Mouse (Mus musculus): ENCODE measurements at regions not wholly inside any gene's neighbourhood (a gene's known extent, or its start where the extent isn't known, plus 50 kb on each side); places are given as distances from the start of the nearest gene placed in this dataset.

DNA sequence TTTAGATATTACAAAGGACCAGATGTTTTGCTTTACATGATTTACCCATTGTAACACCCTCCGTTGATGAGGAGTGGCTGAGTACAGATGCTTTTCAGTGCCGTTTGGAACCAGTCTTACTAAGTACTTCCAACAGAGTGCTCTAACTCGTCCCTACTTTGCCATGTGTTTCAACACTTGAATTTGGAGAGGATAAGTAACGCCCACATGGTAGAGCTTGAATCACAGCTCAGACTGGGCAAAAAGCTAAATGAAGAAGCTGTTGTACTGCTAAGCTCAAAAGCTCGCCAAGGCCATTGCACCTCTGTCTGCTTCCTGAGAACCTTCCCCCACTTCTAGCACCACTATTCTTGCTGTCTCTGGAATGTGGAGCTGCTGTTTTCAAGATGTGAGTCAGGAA, 471.1 kb downstream of the Nfib start:
- in situ Hi-C loops (cut with MboI; ENCODE audit: low pct_unique_long_range_greater_than_20kb in 1 of 2, low sequenced_read_pairs in 2 of 2, unreplicated experiment in 1 of 2): no loop called here

DNA sequence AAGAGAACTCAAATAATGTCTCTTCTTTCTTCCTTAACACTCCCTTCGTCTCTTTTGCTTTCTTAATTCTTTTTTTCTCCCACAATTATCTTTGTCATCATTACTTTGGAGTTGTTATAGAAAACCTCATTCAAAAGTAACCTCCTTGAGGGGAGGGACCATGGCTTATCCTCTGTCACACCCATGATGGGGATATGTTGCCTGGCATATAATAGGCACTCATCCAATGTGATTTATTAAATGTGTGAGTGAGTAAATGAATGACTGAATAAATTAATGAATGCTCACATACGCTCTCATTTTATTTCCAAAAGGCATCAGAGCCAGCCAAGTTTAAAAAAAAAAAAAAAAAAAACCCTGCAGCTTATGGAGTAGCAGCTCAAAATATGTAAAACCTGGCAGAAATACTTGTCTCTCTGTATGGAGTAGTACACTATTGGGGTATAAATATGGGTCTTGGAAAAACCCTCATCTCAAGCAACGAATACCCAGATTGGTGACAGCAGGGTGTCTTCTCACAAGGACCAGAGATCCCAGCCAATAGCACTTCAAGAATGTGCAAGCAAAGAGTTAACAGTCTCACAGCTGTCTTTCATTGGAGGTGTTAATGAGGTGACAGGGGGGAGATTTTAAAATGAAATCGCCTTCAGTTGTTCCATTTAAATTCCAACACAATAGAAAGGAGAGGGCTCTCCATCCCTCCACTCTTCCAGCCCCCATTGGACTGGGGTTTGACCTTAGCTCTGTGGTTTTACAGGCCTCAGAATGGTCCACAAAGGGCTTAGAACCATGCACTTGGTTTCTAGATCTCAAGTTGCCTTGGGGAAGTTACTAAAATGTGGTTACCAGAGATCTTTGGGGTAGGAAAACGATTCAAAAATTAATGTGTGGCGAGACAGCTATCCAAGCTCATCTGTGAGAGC, 479.1 kb downstream of the Nfib start:
- in situ Hi-C loops (cut with MboI; ENCODE audit: low pct_unique_long_range_greater_than_20kb in 1 of 2, low sequenced_read_pairs in 2 of 2, unreplicated experiment in 1 of 2): no loop called here

DNA sequence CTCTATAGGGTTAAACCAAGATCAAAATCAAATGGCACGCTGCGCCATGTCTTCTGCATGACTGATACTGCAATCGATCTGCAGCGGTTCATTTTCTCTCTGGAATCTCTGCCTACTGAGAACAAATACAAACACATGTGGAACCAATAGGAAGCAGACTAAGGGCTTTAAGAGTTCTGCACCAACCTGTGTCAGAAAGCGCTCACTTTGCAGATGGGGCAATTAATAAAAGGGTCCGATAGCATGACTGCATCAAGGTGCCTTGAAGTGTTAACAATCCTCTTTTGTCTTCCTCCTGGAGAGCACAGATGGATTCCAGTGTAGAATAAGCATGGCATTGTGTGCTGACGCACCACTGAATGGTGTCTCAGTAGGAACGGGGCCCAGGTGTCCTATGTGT, 484.8 kb downstream of the Nfib start:
- in situ Hi-C loops (cut with MboI; ENCODE audit: low pct_unique_long_range_greater_than_20kb in 1 of 2, low sequenced_read_pairs in 2 of 2, unreplicated experiment in 1 of 2): no loop called here

DNA sequence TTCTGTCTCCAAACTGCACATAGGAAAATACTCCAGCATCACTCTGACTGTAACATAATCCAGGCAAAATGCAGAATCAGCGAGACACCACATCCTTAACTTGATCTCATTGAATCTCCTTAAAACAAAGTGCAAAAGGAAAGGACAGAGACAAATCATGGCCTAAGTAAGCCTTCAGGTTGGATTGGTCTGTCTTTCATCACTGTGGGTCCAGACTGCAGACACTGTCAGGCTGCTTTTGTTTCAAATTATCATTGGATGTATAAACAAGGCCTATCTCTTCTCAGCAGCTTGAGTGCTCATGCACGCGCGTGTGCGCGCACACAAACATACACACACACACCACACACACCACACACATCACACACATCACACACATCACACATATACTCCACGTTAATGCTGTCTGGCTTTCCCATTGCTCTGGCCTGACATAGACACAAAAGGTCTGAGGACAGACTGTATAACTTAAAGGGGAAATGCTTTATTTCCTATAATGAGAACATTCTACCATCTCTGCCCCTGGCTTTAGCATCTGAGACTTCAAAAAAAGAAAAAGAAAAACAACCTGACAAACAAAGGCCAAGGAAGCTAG, 485.3 kb downstream of the Nfib start:
- in situ Hi-C loops (cut with MboI; ENCODE audit: low pct_unique_long_range_greater_than_20kb in 1 of 2, low sequenced_read_pairs in 2 of 2, unreplicated experiment in 1 of 2): no loop called here

DNA sequence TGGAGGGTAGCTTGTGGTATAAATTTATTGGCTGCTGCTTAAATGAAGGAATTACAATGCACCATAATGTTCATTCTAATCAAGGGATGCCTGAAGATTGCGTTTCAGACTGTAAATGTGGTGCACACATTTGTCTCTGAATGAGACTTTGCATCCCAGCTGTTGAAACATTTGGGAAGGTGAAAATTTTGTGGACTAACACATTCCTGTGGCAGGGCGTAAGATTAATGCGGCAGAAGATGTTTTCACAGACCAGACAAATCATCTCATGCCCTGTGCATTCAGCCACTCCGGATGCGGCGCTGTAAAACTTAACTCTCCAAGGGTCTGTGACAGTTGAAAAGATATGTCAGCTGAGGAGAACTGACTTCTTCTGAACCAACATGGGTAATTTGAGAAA, 486.9 kb downstream of the Nfib start:
- in situ Hi-C loops (cut with MboI; ENCODE audit: low pct_unique_long_range_greater_than_20kb in 1 of 2, low sequenced_read_pairs in 2 of 2, unreplicated experiment in 1 of 2): no loop called here

DNA sequence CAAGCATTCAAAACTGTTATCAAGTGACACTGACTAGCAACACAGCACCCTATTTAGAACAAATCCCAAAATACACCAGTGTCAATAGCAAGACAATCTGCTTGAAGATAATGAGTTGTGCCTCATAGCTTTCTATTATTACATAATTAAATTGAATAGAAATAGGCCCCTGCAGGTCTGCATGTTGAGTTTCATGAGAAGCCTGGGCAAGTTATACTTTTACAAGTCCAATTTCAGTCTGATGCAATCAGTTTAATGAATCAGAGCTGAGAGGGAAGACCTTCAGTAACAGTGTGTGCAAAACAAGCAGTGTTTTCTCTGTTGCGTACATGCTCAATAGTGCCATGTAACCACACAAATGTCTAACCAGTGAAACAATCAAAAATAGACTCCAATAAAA, 498.5 kb downstream of the Nfib start:
- in situ Hi-C loops (cut with MboI; ENCODE audit: low pct_unique_long_range_greater_than_20kb in 1 of 2, low sequenced_read_pairs in 2 of 2, unreplicated experiment in 1 of 2): no loop called here

DNA sequence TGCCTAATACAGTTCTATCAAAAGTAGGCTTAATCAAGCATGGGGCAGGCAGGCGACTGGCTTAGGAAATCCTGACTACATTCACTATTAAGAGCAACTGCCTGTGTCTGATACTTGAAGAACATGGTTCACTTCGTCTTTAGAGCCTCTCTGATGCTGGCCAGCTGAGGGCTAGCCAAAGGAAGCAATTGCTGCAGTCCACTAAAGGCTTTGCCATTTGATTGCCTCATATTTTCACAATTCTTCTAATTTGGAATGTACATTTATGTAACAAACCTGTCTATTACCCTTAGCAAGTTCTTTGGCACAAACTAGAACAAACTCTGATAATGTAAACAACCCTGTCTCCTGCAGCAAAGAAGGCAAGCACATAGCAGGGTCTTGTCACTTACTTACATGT, 505.2 kb downstream of the Nfib start:
- in situ Hi-C loops (cut with MboI; ENCODE audit: low pct_unique_long_range_greater_than_20kb in 1 of 2, low sequenced_read_pairs in 2 of 2, unreplicated experiment in 1 of 2): no loop called here

DNA sequence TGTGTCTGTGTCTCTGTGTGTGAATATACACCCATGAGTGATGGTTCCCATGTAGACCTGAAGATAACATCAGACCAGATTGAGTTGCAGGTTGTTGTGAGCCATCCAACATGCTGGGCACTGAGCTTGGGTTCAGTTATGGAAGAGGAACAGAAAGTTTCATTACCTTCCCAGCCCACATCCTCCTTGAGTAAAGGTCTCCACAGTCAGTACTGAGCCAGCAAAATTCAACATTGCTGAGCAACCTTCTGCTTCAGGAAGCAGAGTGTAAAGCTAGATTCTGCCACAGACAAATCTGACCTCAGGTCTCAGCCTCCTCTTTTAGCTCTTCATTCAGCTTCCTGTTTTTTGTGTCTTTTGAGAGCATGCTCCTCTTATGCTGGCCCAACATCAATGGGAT, 506.4 kb downstream of the Nfib start:
- in situ Hi-C loops (cut with MboI; ENCODE audit: low pct_unique_long_range_greater_than_20kb in 1 of 2, low sequenced_read_pairs in 2 of 2, unreplicated experiment in 1 of 2): no loop called here

DNA sequence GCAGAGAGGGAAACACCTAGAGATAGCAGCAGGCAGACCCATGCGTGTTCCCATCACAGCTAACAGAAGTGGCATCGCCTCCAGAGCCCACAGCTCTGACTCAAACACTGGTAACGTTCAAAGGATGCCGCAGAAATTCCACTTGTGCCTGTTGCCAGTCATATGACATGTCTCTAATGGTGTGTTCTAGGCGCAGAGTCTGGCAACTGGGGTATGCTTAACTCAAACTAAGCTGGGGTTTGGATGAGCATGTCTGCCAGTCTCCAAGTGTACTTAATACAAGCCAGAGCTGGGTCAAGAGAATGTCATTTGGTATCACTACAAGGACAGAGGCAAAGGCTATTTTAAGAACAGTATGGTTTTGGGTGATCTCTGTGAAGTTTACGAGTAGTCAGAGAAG, 507.9 kb downstream of the Nfib start:
- in situ Hi-C loops (cut with MboI; ENCODE audit: low pct_unique_long_range_greater_than_20kb in 1 of 2, low sequenced_read_pairs in 2 of 2, unreplicated experiment in 1 of 2): no loop called here

DNA sequence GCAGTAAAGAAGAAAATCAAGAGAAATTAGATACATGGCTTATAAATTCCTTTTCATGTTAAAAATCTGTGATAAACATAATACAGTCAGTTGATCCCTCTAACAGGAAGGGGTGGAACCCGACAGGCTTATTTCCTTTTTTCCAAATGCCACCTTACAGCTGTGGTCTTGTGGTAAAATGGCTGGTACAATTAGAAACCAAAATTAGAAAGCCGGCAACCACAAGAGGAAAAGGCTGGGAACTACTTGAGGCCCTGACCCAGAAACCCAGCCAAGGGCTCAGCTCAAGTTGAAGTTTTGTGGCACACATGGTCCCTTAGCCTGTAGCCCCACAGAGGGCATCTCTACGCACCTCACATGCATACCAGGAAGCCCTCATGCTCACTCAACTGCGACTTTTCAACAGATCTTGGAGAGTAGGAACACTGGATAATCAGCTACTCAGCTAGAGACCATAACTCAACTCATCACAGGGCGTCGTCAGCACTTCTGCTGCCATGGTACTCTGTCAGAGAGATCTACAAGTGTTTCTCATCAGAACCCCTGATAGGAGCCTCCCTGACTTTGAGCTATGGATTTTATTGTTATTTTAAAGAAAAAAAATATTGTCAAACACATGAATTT, 509.4 kb downstream of the Nfib start:
- in situ Hi-C loops (cut with MboI; ENCODE audit: low pct_unique_long_range_greater_than_20kb in 1 of 2, low sequenced_read_pairs in 2 of 2, unreplicated experiment in 1 of 2): no loop called here

DNA sequence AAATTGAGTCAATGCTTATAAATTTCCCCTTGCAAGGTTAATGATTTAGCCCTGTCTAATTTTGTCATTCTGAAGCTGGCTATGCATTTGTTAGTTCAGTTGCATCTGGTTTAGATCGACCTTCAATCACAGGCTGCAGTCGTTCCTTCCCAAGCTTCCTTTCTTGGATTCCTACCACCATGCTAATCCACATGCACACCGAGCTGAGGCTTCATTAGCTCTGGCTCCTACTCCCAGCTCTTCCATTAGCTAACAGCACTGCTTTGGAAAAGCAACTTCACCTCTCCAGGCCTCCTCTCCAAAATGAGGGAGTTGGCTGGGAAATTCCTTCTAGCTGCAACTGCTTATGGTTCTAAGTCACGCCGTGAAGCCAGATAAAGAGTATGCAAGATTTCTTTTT, 511.6 kb downstream of the Nfib start:
- in situ Hi-C loops (cut with MboI; ENCODE audit: low pct_unique_long_range_greater_than_20kb in 1 of 2, low sequenced_read_pairs in 2 of 2, unreplicated experiment in 1 of 2): no loop called here

DNA sequence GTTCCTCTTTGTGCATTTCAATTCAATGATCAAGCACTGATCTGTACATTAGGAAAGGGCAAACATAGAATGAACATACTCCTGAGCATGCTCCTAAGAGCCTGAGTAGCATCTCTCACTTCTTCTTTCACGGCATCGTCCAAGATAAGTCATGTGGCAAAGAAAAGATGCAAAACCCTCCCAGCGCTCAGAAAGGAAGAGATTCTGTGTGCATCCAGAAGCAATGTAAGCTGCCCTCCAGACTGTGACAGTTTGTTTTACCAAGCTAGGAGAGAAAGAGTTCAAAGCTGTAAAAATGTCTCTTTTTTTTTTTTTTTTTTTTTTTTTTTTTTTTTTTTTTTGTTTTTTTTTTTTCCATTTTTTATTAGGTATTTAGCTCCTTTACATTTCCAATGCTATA, 518.7 kb downstream of the Nfib start:
- in situ Hi-C loops (cut with MboI; ENCODE audit: low pct_unique_long_range_greater_than_20kb in 1 of 2, low sequenced_read_pairs in 2 of 2, unreplicated experiment in 1 of 2): no loop called here

DNA sequence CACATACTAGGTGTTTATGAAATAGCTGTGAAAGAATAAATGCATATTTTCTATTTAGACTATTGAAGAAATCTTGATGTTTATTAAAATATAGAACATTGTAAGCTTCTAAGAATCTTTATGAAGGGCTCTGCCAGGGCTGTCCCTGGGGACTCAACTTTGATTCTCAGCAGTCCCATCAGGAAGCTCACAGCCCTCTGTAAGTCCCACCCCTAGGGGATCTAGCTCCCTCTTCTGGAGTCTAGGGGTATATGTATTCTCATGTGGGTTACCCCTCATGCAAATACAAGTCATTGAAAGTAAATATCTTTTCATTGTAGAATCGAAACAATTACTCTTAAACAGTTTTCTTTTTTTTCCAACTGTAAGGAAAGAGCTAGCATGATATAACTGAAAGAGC, 521.6 kb downstream of the Nfib start:
- in situ Hi-C loops (cut with MboI; ENCODE audit: low pct_unique_long_range_greater_than_20kb in 1 of 2, low sequenced_read_pairs in 2 of 2, unreplicated experiment in 1 of 2): no loop called here

DNA sequence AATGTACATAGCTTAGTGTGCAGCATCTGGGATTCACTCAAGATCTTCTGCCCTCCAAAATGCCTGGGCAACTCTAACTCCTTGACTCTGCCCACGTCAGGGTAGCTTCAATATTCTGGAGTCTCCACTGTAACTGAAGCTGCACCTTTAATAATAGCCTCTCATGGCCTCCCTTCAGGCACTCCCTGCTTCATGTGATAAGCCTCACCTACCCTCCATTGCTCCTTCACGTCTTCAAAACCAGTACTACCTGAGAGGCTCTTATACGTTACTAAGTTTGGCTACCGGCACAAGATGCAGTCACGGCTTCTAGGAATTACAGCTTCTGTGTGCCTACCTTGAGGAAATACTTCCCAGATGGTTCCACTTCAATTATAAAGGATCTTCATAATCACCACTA, 527.4 kb downstream of the Nfib start:
- in situ Hi-C loops (cut with MboI; ENCODE audit: low pct_unique_long_range_greater_than_20kb in 1 of 2, low sequenced_read_pairs in 2 of 2, unreplicated experiment in 1 of 2): no loop called here

DNA sequence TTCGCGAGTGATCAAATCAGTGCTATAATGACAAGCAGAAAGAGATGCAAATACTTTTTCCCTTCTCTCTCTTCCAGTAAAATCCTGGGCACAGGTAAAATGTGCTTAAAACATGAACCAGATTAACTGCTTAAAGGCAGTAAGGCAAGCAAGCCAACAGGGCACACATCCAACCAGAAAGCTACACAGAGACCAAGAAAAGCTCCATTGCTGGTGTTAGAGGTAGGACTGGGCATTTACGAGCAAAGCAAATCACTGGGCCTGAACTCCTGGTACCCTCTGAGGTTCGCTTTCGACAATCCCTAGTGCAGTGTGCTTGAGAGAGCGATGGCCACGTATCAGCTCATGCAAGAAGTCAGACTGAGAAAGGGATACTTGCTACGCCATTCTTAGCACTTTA, 528.8 kb downstream of the Nfib start:
- in situ Hi-C loops (cut with MboI; ENCODE audit: low pct_unique_long_range_greater_than_20kb in 1 of 2, low sequenced_read_pairs in 2 of 2, unreplicated experiment in 1 of 2): no loop called here

DNA sequence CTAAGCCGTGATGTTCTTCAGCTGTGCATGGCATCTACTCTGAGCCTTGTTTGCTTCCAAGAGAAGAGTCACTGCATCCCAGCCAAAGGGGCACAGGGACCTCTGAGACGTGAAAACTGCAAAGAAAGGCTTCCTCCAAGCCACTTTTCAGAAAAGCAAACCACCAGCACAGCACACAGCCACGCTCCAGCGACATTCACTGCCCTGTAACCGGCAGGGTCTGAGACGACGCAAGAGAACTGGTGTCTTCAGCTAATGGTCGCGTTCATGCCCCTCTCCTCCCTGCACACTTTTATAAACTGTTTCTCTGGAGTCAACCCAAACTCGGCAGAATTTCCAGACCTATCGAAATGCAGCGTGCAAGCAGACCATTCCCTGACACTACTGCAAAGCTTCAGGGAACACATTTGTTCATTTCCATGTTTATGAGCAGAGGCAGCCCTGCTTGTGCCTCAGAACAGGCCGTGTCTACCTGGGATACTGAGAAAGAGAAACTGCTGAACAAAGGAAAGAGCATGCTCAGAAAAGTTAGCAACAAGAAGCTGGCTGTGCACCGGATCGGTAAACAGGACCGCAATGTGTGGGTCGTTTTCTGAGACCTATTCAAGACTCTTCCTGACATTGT, 532.0 kb downstream of the Nfib start:
- in situ Hi-C loops (cut with MboI; ENCODE audit: low pct_unique_long_range_greater_than_20kb in 1 of 2, low sequenced_read_pairs in 2 of 2, unreplicated experiment in 1 of 2): no loop called here

DNA sequence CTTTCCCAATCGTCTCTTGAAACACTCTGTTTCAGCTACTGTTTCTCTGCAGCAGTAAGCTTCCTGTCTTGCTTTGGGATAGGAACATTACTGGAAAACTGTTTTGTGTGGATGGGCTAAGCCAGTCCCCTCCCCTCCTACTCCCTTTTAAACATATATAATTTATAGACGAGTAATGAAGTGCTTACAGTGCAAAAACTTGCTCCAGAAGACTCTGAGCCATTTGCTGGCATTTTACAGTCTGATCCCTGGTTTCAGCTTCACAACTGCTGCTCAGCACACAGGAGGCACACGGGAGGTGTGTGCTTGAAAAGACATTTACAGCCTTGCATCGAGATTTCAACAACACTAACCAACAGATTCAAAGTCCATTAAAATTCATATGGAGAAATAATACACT, 534.6 kb downstream of the Nfib start:
- in situ Hi-C loops (cut with MboI; ENCODE audit: low pct_unique_long_range_greater_than_20kb in 1 of 2, low sequenced_read_pairs in 2 of 2, unreplicated experiment in 1 of 2): no loop called here

DNA sequence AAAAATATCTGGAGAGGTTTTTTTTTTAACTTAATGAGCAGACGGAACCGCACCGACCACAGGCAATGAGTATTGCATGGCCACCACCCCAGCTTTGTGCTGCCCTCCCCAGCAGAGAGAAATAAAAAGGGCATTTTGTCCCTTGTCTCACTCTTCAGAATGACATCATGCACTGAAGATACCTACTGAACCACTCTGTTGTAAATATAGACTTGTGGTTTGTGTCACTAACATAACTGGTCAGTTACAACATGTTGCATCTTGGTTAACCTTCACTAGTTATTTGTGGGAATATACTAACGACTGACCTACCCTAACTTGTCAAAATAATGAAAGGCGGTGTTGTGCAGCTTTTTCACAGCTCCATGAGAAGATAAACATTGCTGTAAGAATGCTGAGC, 537.5 kb downstream of the Nfib start:
- in situ Hi-C loops (cut with MboI; ENCODE audit: low pct_unique_long_range_greater_than_20kb in 1 of 2, low sequenced_read_pairs in 2 of 2, unreplicated experiment in 1 of 2): no loop called here

DNA sequence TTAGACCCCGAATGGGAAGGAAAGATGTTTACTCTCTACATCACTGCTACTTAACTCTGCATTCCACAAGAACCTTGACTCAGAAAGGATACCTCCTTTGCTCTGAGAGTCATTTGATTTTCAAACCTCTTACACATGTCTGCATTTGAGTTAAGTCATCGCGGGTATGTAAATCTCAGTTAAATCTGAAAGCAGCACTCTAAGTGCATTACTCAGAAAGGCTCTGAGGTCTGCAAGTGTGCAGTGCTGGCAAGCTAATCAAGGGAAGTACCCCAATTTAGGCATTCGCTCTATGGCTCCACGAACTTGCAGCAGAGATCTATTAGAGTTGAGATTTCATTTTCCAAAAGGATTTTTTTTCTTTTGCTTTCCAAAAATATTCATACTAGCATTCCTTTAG, 538.2 kb downstream of the Nfib start:
- in situ Hi-C loops (cut with MboI; ENCODE audit: low pct_unique_long_range_greater_than_20kb in 1 of 2, low sequenced_read_pairs in 2 of 2, unreplicated experiment in 1 of 2): no loop called here
